Mouse (Mus musculus) bone marrow macrophage, adult 2 months (primary cell): ENCODE data around the gene Vezf1.

ENCODE experiments used
- CTCF ChIP-seq: IDR thresholded peaks from 2 replicates; pipeline ENCODE4 v1.5.1; 2012; ENCODE audit warnings: low read depth, mild to moderate bottlenecking, low read length, moderate library complexity
- POLR2A ChIP-seq: IDR thresholded peaks from 2 replicates; pipeline ENCODE4 v1.6.1; 2012; ENCODE audit warnings: mild to moderate bottlenecking, low read depth, low read length, borderline replicate concordance

GRCm38 (mm10) chr11:88070392-88070791 is 2.3 kb downstream of the Vezf1 start:
- TF ChIP-seq CTCF (no peak), POLR2A (no peak)
